Mouse (Mus musculus): ENCODE measurements around the gene Gpat3.

DNA sequence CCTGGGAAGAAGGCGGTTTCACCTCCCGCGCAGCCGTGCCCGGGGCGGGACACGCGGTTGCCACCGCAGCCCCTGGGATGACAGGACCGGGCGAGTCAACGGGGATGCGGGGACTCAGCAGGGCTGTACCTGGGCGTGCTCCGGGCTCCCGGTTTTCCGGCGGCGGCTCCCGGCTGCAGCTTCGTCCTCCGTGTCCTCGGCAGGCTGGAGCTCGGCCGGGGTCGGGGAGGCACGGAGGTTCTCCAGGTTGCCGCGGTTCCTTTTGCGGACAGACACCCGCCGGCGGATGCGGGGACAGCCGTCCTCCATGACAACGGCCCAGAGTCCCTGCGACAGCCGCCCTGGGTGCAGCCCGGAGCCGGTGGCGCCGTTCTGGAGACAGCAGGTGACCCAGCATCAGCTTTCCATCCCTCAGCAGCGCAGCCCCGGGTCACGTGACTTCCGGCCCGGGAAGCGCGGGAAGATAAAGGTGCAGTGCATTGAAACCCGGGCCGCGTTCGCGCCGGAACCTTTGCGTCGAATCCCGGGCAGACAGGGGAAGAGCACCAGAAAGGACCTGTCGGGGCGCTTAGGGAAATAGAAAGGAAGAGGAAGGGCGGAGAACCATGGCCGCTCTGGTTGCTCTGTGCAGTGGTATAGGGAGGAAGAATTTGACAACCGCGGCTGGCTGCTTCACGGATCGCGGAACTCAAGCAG lies 47.2 kb upstream of the Gpat3 start, which contains the start of the genes Helq and Mrps18c:
- TF ChIP-seq TAL1 (IDR thresholded peaks at IDR 0.05; ENCODE audit: low read length) (no peak), GATA1 (IDR thresholded peaks at IDR 0.05; ENCODE audit: low read length) (peak; percentile 67)

Measured in erythroblast, embryonic 14.5 days (primary cell).